ENCODE assay signal across 25 mouse cellular contexts in genomic region chr1:190207246-190207645, GRCm38 (mm10). TPM values are rescaled to one million over a fixed set of nuclear protein-coding genes. Genes with fewer than 3 reads are reported as not detected.
"Had no signal": no experiment of that assay in that cellular context is flagged by ENCODE, and none has a peak within 500 bp of the region (broad histone marks: within the 10 kb centered on the region; RNA-seq: fewer than 3 reads in every experiment).

No protein-coding gene starts in this region.

- H3K4me3 ChIP-seq: heart, adult 2 months; heart, embryonic 13.5 days; hindbrain, embryonic 13.5 days; hindbrain, embryonic 15.5 days; kidney, embryonic 15.5 days; limb, embryonic 13.5 days; limb, embryonic 15.5 days; liver, embryonic 12.5 days had no signal

- DNase-seq: forebrain, postnatal 0 days; gastrocnemius, postnatal 14 days; gastrocnemius, postnatal 36 days; heart, adult 2 months; heart, postnatal 14 days; kidney, adult 11 months; kidney, adult 2 months; kidney, adult 9 months; kidney, postnatal 14 days; kidney, postnatal 36 days; layer of hippocampus, adult 9-11 months; layer of hippocampus, postnatal 36 days; left cerebral cortex, postnatal 4 days had no signal

- H3K36me3 ChIP-seq: heart, embryonic 13.5 days; hindbrain, embryonic 13.5 days; hindbrain, embryonic 15.5 days; kidney, embryonic 15.5 days; limb, embryonic 13.5 days; limb, embryonic 15.5 days; liver, embryonic 12.5 days had no signal

- H3K4me2 ChIP-seq: heart, embryonic 13.5 days; hindbrain, embryonic 13.5 days; hindbrain, embryonic 15.5 days; kidney, embryonic 15.5 days; limb, embryonic 13.5 days; limb, embryonic 15.5 days; liver, embryonic 12.5 days had no signal

- H3K27me3 ChIP-seq: heart, embryonic 13.5 days; hindbrain, embryonic 13.5 days; hindbrain, embryonic 15.5 days; kidney, embryonic 15.5 days; limb, embryonic 15.5 days; liver, embryonic 12.5 days had no signal

- H3K9ac ChIP-seq: forebrain, postnatal 0 days; heart, embryonic 13.5 days; hindbrain, embryonic 13.5 days; hindbrain, embryonic 15.5 days; kidney, embryonic 15.5 days; limb, embryonic 13.5 days; limb, embryonic 15.5 days; liver, embryonic 12.5 days; liver, embryonic 14.5 days had no signal

- H3K9me3 ChIP-seq: heart, embryonic 13.5 days; hindbrain, embryonic 13.5 days; hindbrain, embryonic 15.5 days; kidney, embryonic 15.5 days; limb, embryonic 13.5 days; limb, embryonic 15.5 days; liver, embryonic 12.5 days had no signal

- ATAC-seq: forebrain, postnatal 0 days; hindbrain, postnatal 0 days; intestine, embryonic 16.5 days; liver, embryonic 12.5 days had no signal

- H3K4me1 ChIP-seq: hindbrain, embryonic 13.5 days; hindbrain, embryonic 15.5 days; kidney, embryonic 15.5 days; limb, embryonic 13.5 days; limb, embryonic 15.5 days; liver, embryonic 12.5 days had no signal

- H3K27ac ChIP-seq: heart, adult 2 months; heart, embryonic 13.5 days; hindbrain, embryonic 13.5 days; hindbrain, embryonic 15.5 days; hindbrain, postnatal 0 days; kidney, embryonic 15.5 days; kidney, postnatal 0 days; limb, embryonic 13.5 days; limb, embryonic 15.5 days; liver, embryonic 12.5 days; liver, embryonic 14.5 days had no signal

RNA-seq across cellular contexts. Expression of gene Prox1, which starts 36.7 kb away (rescaled TPM):
- total RNA-seq: hematopoietic stem cell, adult 5-6 weeks had no signal
